Mouse (Mus musculus) hindbrain, embryonic 10.5 days (tissue): ENCODE measurements around the gene Rpgrip1l. TPM values are rescaled to one million over a fixed set of nuclear protein-coding genes. Genes with fewer than 3 reads are reported as not detected.

Experiments used
- DNase-seq: peaks from one replicate; pipeline ENCODE4 v3.0.0-alpha.2; 2017; ENCODE audit warnings: low spot score
- H3K27ac ChIP-seq: fragments of 300-500 bp; sonication (generic); 2 replicates; pipeline ENCODE4 v1.5.1; 2016; ENCODE audit warnings: mild to moderate bottlenecking, moderate library complexity
- H3K27me3 ChIP-seq: fragments of 300-500 bp; sonication (generic); 2 replicates; pipeline ENCODE4 v1.6.1; 2016; ENCODE audit warnings: mild to moderate bottlenecking; ENCODE audit not compliant: poor library complexity, insufficient read depth, severe bottlenecking
- H3K36me3 ChIP-seq: fragments of 300-500 bp; sonication (generic); 2 replicates; pipeline ENCODE4 v1.6.1; 2016; ENCODE audit warnings: mild to moderate bottlenecking, moderate library complexity
- H3K4me1 ChIP-seq: fragments of 300-500 bp; sonication (generic); replicated peaks from 2 replicates; pipeline ENCODE4 v1.6.1; 2016; ENCODE audit warnings: mild to moderate bottlenecking
- H3K4me3 ChIP-seq: fragments of 300-500 bp; sonication (generic); 2 replicates; pipeline ENCODE4 v1.5.1; 2016; ENCODE audit warnings: mild to moderate bottlenecking, moderate library complexity
- H3K9me3 ChIP-seq: fragments of 300-500 bp; sonication (generic); 2 replicates; pipeline ENCODE4 v1.6.1; 2016; ENCODE audit warnings: mild to moderate bottlenecking, moderate library complexity
- WGBS: fragments of 180-500 bp; shearing (Covaris S2); methylation state at CpG from one replicate; pipeline ENCODE4 v1.1.7; 2016; 5-methylcytosine and 5-hydroxymethylcytosine counted together
- polyA plus RNA-seq: library from polyadenylated mRNA; unstranded; fragments of >200 nt; fragmentation: Nextera tagmentation; extraction: Ambion mirVana; gene quantifications from 2 replicates; pipeline ENCODE4 v1.2.1, GENCODE M21; 2016

The Rpgrip1l gene
- polyA plus RNA-seq, 1 experiment from 2014 or later: 8.9 TPM

GRCm38 (mm10) chr8:91212948-91213347 lies 100.1 kb downstream of the Rpgrip1l start:
- no peaks in the 10 kb centered on the region for H3K27me3 ChIP-seq
- H3K36me3 ChIP-seq: no peaks in the 10 kb centered on the region
- no peak for DNase-seq
- no peaks in the 10 kb centered on the region for H3K9me3 ChIP-seq
- no peak overlapping the region for H3K27ac ChIP-seq
- 92% methylated on average over 2 of the region's 2 CpGs for WGBS
- 0 out of 2 replicates have a peak, but pooled peaks cover 2% of the 10 kb centered on the region for H3K4me1 ChIP-seq
- no peak overlapping the region for H3K4me3 ChIP-seq

- Histone ChIP-seq H3K9me3 (no peaks in the 10 kb centered on the region), H3K4me1 (0 out of 2 replicates have a peak, but pooled peaks cover 2% of the 10 kb centered on the region), H3K4me3 (no peak overlapping the region), H3K27ac (no peak overlapping the region), H3K27me3 (no peaks in the 10 kb centered on the region), H3K36me3 (no peaks in the 10 kb centered on the region)
- 87% methylated on average over 3 of the region's 3 CpGs for WGBS
- no peak for DNase-seq
Observed at GRCm38 (mm10) chr8:91209658-91210057, 103.4 kb downstream of the Rpgrip1l start.

- Histone ChIP-seq H3K4me1 (no peaks in the 10 kb centered on the region), H3K27me3 (no peaks in the 10 kb centered on the region), H3K9me3 (no peaks in the 10 kb centered on the region), H3K36me3 (no peaks in the 10 kb centered on the region), H3K4me3 (no peak overlapping the region), H3K27ac (no peak overlapping the region)
- no peak for DNase-seq
- WGBS: 74% methylated on average over 2 of the region's 2 CpGs
Observed at GRCm38 (mm10) chr8:91207676-91208075, 105.4 kb downstream of the Rpgrip1l start.

- Histone ChIP-seq H3K4me3 (no peak overlapping the region), H3K36me3 (no peaks in the 10 kb centered on the region), H3K4me1 (no peaks in the 10 kb centered on the region), H3K27me3 (no peaks in the 10 kb centered on the region), H3K9me3 (no peaks in the 10 kb centered on the region), H3K27ac (no peak overlapping the region)
- no peak for DNase-seq
- 84% methylated on average over 6 of the region's 6 CpGs for WGBS
Observed at GRCm38 (mm10) chr8:91205897-91206296, 107.2 kb downstream of the Rpgrip1l start.

- WGBS: 90% methylated on average over 2 of the region's 2 CpGs
- no peak overlapping the region for H3K27ac ChIP-seq
- H3K4me1 ChIP-seq: no peaks in the 10 kb centered on the region
- H3K9me3 ChIP-seq: no peaks in the 10 kb centered on the region
- H3K36me3 ChIP-seq: no peaks in the 10 kb centered on the region
- no peak overlapping the region for H3K4me3 ChIP-seq
- no peak for DNase-seq
- no peaks in the 10 kb centered on the region for H3K27me3 ChIP-seq
Observed at GRCm38 (mm10) chr8:91201184-91201583, 111.9 kb downstream of the Rpgrip1l start.

GRCm38 (mm10) chr8:91199876-91200275 lies 113.2 kb downstream of the Rpgrip1l start, which contains the start of gene Aktip:
Gene Aktip, minus strand, starts transcription at chr8:91199976.
- no peak for DNase-seq
- Histone ChIP-seq H3K36me3 (no peaks in the 10 kb centered on the region), H3K4me1 (no peaks in the 10 kb centered on the region), H3K27me3 (peaks cover 4% of the 10 kb centered on the region; the same call in 1 of the 2 replicates), H3K9me3 (no peaks in the 10 kb centered on the region), H3K27ac (no peak within 1 kb of the TSS), H3K4me3 (no peak within 1 kb of the TSS)
- WGBS: 92% methylated on average over 7 of the region's 7 CpGs

GRCm38 (mm10) chr8:91198036-91198435 lies 115.0 kb downstream of the Rpgrip1l start:
- Histone ChIP-seq H3K27ac (no peak overlapping the region), H3K27me3 (peaks cover 14% of the 10 kb centered on the region), H3K9me3 (no peaks in the 10 kb centered on the region), H3K36me3 (no peaks in the 10 kb centered on the region), H3K4me1 (no peaks in the 10 kb centered on the region), H3K4me3 (no peak overlapping the region)
- WGBS: 81% methylated on average over 3 of the region's 3 CpGs
- no peak for DNase-seq

- H3K27me3 ChIP-seq: peaks cover 22% of the 10 kb centered on the region
- H3K36me3 ChIP-seq: no peaks in the 10 kb centered on the region
- H3K9me3 ChIP-seq: no peaks in the 10 kb centered on the region
- no peaks in the 10 kb centered on the region for H3K4me1 ChIP-seq
- H3K27ac ChIP-seq: no peak overlapping the region
- no peak for DNase-seq
- H3K4me3 ChIP-seq: no peak overlapping the region
- WGBS: 90% methylated on average over 5 of the region's 5 CpGs
Observed at GRCm38 (mm10) chr8:91197233-91197632, 115.8 kb downstream of the Rpgrip1l start.

- no peaks in the 10 kb centered on the region for H3K4me1 ChIP-seq
- DNase-seq: no peak
Observed at GRCm38 (mm10) chr8:91196661-91197060, 116.4 kb downstream of the Rpgrip1l start.

GRCm38 (mm10) chr8:91194081-91194480 lies 119.0 kb downstream of the Rpgrip1l start:
- peaks cover 44% of the 10 kb centered on the region for H3K27me3 ChIP-seq

More at GRCm38 (mm10) chr8:91196661-91197060, 116.4 kb downstream of the Rpgrip1l start:
- Histone ChIP-seq H3K36me3 (no peaks in the 10 kb centered on the region), H3K27ac (no peak overlapping the region), H3K9me3 (no peaks in the 10 kb centered on the region), H3K27me3 (peaks cover 28% of the 10 kb centered on the region), H3K4me3 (no peak overlapping the region)
- 84% methylated on average over 12 of the region's 12 CpGs for WGBS

GRCm38 (mm10) chr8:91192941-91193340 lies 120.1 kb downstream of the Rpgrip1l start:
- WGBS: 89% methylated on average over 5 of the region's 5 CpGs
- DNase-seq: no peak
- Histone ChIP-seq H3K4me1 (peaks cover 9% of the 10 kb centered on the region), H3K27ac (no peak overlapping the region), H3K4me3 (no peak overlapping the region), H3K36me3 (no peaks in the 10 kb centered on the region), H3K9me3 (no peaks in the 10 kb centered on the region), H3K27me3 (peaks cover 55% of the 10 kb centered on the region)

More at GRCm38 (mm10) chr8:91194081-91194480, 119.0 kb downstream of the Rpgrip1l start:
- no peak for DNase-seq
- H3K4me1 ChIP-seq: peaks cover 9% of the 10 kb centered on the region
- H3K36me3 ChIP-seq: no peaks in the 10 kb centered on the region
- no peak overlapping the region for H3K27ac ChIP-seq
- WGBS: 87% methylated on average over 2 of the region's 2 CpGs
- H3K4me3 ChIP-seq: no peak overlapping the region
- no peaks in the 10 kb centered on the region for H3K9me3 ChIP-seq

- H3K4me1 ChIP-seq: peaks cover 9% of the 10 kb centered on the region
- H3K27ac ChIP-seq: peak overlapping the region; percentile 65
- peaks cover 56% of the 10 kb centered on the region for H3K27me3 ChIP-seq
- 10% methylated on average over 17 of the region's 17 CpGs for WGBS
- H3K4me3 ChIP-seq: peak overlapping the region; percentile 32
- DNase-seq: peak; percentile 78
- H3K36me3 ChIP-seq: no peaks in the 10 kb centered on the region
- no peaks in the 10 kb centered on the region for H3K9me3 ChIP-seq
Observed at GRCm38 (mm10) chr8:91190816-91191340, 122.2 kb downstream of the Rpgrip1l start.

GRCm38 (mm10) chr8:91188152-91188551 lies 124.9 kb downstream of the Rpgrip1l start:
- Histone ChIP-seq H3K4me1 (peaks cover 9% of the 10 kb centered on the region), H3K27ac (no peak overlapping the region), H3K9me3 (peaks cover 14% of the 10 kb centered on the region), H3K27me3 (peaks cover 42% of the 10 kb centered on the region), H3K36me3 (no peaks in the 10 kb centered on the region), H3K4me3 (no peak overlapping the region)
- 74% methylated on average over 11 of the region's 11 CpGs for WGBS
- DNase-seq: no peak

- 85% methylated on average over 12 of the region's 12 CpGs for WGBS
- DNase-seq: no peak
- Histone ChIP-seq H3K27me3 (peaks cover 27% of the 10 kb centered on the region), H3K9me3 (peaks cover 14% of the 10 kb centered on the region), H3K4me3 (no peak overlapping the region), H3K4me1 (peaks cover 9% of the 10 kb centered on the region), H3K36me3 (no peaks in the 10 kb centered on the region), H3K27ac (no peak overlapping the region)
Observed at GRCm38 (mm10) chr8:91186372-91186771, 126.7 kb downstream of the Rpgrip1l start.
